Mouse (Mus musculus): ENCODE data around the gene Ston2. TPM values are rescaled to one million over a fixed set of nuclear protein-coding genes. Genes with fewer than 3 reads are reported as not detected.

Gene Ston2
- total RNA-seq, 2 experiments from 2014 or later: 14.7 to 20.0 TPM

- intact Hi-C loops (cut with DNase I): no loop called here
- DNase-seq (ENCODE audit: low spot score in 2 of 2): no peak
Measured at GRCm38 (mm10) chr12:91715686-91716085, 72.5 kb downstream of the Ston2 start.

- intact Hi-C loops (cut with DNase I): loop anchor here (5.0 kb wide), 1 partner anchor 71 kb away; no protein-coding TSS in a partner anchor
- DNase-seq (ENCODE audit: low spot score in 2 of 2): peak; percentile 16 to 55
Measured at GRCm38 (mm10) chr12:91713358-91713757, 74.8 kb downstream of the Ston2 start.

GRCm38 (mm10) chr12:91711655-91712054 lies 76.5 kb downstream of the Ston2 start:
- intact Hi-C loops (cut with DNase I): loop anchor here (5.0 kb wide), 1 partner anchor 69 kb away; no protein-coding TSS in a partner anchor
- DNase-seq (ENCODE audit: low spot score in 2 of 2): no peak

DNA sequence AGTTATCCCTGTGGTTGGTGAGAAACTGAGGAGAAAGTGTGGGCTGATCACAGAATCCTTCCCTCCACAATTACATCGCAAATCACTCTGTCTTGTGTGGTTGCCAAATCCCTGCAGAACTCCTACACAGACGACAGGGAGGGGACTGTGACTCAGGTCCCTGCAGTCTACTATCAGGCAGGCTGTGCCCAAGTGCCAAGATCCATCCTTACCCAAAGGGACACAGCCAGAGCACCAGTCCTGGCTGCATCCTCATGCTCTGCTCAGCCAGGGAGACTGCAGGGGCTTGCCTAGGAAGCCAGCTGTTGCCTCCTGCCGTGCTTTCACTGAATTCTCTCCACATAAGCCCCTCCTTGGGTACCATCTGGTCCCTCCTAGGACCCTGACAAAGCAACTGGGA lies 77.3 kb downstream of the Ston2 start:
- DNase-seq (ENCODE audit: low spot score in 2 of 2): peak; percentile 24 to 77
- intact Hi-C loops (cut with DNase I): loop anchor here (5.0 kb wide), 1 partner anchor 69 kb away; no protein-coding TSS in a partner anchor

DNA sequence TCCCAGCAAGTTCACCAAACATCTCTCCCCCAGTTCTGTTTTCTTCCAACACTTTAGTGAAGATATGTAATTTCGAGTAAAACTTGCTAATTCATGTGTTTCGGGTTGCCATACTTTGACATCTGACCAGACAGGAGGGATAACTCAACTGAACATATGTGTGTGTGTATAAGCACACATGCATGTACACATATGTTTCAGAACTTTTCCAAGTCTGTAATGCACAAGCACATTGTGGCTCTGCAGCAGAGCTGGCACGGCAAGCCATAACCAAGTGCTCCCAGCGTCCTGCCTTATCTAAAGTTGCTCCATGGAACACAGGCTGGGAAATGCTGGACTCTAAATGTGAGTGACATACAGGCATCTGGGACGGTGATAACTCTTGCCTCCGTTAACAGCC lies 78.6 kb downstream of the Ston2 start:
- DNase-seq (ENCODE audit: low spot score in 2 of 2): no peak
- intact Hi-C loops (cut with DNase I): loop anchor here (5.0 kb wide), 1 partner anchor 67 kb away; no protein-coding TSS in a partner anchor

- intact Hi-C loops (cut with DNase I): no loop called here
Measured at GRCm38 (mm10) chr12:91709232-91709631, 79.0 kb downstream of the Ston2 start.

GRCm38 (mm10) chr12:91707807-91708206 lies 80.4 kb downstream of the Ston2 start:
- intact Hi-C loops (cut with DNase I): no loop called here

More at GRCm38 (mm10) chr12:91709232-91709631, 79.0 kb downstream of the Ston2 start:
- no peak for DNase-seq (ENCODE audit: low spot score in 2 of 2)

GRCm38 (mm10) chr12:91703533-91703932 lies 84.7 kb downstream of the Ston2 start:
- intact Hi-C loops (cut with DNase I): no loop called here
- no peak for DNase-seq (ENCODE audit: low spot score in 2 of 2)

More at GRCm38 (mm10) chr12:91707807-91708206, 80.4 kb downstream of the Ston2 start:
- no peak for DNase-seq (ENCODE audit: low spot score in 2 of 2)

GRCm38 (mm10) chr12:91702829-91703228 lies 85.4 kb downstream of the Ston2 start:
- intact Hi-C loops (cut with DNase I): no loop called here
- DNase-seq (ENCODE audit: low spot score in 2 of 2): no peak

GRCm38 (mm10) chr12:91699451-91700141 lies 88.6 kb downstream of the Ston2 start:
- intact Hi-C loops (cut with DNase I): no loop called here

GRCm38 (mm10) chr12:91696231-91696630 lies 92.0 kb downstream of the Ston2 start:
- no peak for DNase-seq (ENCODE audit: low spot score in 2 of 2)
- intact Hi-C loops (cut with DNase I): no loop called here

More at GRCm38 (mm10) chr12:91699451-91700141, 88.6 kb downstream of the Ston2 start:
- no peak for DNase-seq (ENCODE audit: low spot score in 2 of 2)

GRCm38 (mm10) chr12:91695761-91696160 lies 92.4 kb downstream of the Ston2 start:
- intact Hi-C loops (cut with DNase I): no loop called here
- no peak for DNase-seq (ENCODE audit: low spot score in 2 of 2)

DNA sequence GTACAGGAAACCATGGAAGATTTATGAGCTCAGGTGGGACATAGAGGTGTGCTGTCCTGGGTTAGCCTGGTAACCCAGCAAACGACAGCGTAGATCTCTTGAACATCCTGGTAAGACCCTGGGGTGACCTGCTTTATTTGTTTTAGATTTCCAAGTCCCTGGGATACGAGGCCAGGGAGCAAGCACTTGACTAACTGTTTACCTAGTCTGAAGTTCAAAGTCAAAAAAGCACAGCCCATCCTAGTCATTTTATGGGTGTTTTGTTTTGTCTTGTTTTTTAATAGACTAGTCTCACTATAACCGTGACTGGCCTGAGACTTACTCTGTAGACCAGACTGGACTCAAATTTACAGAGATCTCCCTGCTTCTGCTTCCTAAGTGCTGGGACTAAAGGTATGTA lies 93.4 kb downstream of the Ston2 start:
- intact Hi-C loops (cut with DNase I): no loop called here
- no peak for DNase-seq (ENCODE audit: low spot score in 2 of 2)

DNA sequence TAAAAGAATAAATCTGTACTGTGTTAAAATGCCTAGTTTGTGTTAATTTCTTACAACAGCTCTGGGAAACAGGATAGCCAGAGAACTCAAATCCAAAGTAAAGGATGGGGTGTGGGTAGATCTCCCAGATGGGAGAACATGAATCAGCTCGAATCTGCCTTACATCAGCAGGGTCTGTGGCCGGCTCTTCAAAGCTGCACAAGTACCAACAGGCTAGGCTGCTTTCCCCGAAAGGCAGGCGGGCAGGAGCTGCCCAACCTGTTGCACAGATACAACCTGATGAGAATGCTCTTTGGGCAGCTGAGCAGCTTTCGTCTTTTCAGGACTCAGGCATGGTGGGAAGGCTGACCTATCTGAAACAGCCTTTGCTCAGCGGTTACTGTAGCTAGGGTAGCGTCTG lies 94.6 kb downstream of the Ston2 start:
- peak in 1 of 2 experiments; percentile 14 for DNase-seq (ENCODE audit: low spot score in 2 of 2)
- intact Hi-C loops (cut with DNase I): no loop called here

DNA sequence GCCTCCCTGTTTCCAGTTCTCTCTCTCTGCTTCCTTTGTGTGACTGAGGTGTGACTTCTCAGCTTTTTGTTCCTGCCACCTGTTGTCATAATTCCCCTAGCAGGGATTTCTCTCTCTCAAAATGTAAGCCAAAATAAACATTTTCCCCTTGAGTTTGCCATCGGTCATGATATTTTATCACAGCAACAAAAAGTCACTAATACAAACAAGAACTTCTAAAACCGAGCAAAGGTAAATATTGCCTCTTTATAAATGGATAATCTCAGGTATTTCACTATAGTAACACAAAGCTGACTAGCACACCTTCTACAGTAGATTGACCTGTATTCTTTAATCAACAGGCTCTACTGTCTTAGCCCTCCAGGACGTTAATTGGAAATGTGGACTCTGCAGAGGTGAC lies 95.2 kb downstream of the Ston2 start:
- intact Hi-C loops (cut with DNase I): no loop called here
- DNase-seq (ENCODE audit: low spot score in 2 of 2): no peak

- DNase-seq (ENCODE audit: low spot score in 2 of 2): no peak
- intact Hi-C loops (cut with DNase I): no loop called here
Measured at GRCm38 (mm10) chr12:91685674-91686290, 102.4 kb downstream of the Ston2 start.

DNA sequence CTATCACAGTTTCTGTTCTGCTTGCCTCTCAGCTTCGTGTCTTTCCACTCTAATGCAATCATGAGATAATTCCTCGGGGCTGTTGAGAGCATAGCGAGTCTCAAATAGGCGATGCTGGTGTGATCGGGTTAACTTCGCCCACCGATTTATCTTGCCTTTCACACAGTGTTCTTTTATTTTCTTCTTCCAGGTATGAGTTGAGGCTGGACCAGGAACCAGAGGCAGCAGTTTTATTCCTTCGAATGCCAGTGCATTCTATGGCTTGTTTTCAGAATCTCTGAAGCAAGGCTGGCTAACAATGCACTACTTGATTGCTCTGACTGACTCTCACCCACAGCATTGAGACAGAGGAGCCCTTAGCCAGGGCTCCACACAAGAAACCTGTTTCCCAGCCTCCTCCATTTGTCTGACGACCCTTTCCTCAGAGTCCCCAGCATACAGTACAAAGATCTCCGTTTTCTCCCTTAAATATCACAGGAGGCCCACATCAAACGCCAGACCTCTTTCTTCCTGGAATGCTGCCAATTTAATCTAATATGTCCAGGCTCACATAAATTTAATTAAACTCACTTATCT lies 103.3 kb downstream of the Ston2 start:
- intact Hi-C loops (cut with DNase I): no loop called here
- no peak for DNase-seq (ENCODE audit: low spot score in 2 of 2)

DNA sequence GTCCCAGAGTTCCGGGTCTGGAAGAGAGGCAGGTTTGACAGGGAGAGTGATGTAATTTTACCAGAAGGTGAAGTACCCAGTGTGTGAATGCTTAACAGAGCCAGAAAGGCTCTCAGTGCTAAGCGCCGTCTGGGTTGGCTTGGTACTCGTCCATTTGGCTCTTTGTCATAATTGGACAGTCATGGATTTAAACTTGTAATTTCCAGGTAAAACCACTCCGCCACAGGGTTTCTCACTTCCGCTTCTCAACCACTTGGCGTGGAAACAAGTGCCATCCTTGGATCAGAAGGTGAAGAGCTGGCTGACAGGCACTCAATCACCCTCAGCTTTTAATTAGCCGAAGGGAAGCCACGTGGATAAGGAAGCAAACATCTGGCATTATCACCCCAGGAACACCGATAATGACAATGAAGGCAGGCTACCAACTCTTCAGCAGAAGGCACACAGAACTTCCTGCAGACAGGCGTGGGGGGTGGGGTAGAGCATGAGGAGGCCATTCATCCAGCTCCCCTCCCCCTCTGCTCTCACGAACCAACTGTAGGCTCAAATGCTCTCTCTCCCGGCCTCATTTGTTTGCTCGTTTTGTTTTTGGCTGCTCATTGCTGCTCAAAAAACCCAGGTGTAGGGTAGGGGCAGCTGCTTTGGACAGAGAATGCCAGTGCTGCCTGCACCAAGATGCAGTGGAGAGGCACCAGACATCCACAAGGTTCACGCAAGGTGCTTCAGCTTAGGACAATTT lies 103.9 kb downstream of the Ston2 start:
- intact Hi-C loops (cut with DNase I): no loop called here

DNA sequence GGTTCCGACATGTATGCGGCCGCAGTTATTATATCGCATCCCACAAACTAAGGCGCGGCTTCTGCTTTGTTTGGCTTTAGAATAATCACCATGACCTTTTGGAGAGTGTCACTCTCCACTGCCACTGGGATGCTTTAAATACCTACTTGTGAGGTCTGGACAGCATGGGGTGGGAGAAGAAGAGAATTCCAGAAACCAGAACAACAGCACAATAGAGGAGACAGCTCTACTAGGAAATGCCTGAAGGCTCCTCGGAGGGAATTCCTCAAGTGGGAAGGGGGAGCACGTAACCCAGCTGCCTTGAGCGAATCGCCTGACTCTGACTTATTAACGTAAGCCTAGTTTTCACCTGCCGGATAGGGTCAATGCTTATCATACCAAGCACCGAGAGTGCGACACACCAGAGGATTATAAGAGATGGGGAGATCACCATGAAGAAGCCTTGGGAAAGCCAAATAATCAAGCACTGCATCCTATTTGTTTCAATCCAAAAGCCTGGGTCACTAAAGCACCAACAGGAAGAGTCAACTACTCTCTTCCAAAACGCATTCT lies 104.6 kb downstream of the Ston2 start:
- intact Hi-C loops (cut with DNase I): no loop called here
- no peak for DNase-seq (ENCODE audit: low spot score in 2 of 2)

More for the DNA sequence above, 103.9 kb downstream of the Ston2 start:
- DNase-seq (ENCODE audit: low spot score in 2 of 2): no peak

- intact Hi-C loops (cut with DNase I): no loop called here
- no peak for DNase-seq (ENCODE audit: low spot score in 2 of 2)
Measured at GRCm38 (mm10) chr12:91683096-91683495, 105.1 kb downstream of the Ston2 start.
